Mouse (Mus musculus) kidney, embryonic 16.5 days (tissue): ENCODE measurements at regions not wholly inside any gene's neighbourhood (a gene's known extent, or its start where the extent isn't known, plus 50 kb on each side); places are given as distances from the start of the nearest gene placed in this dataset.

Source experiments
- ATAC-seq: fragments of 200-750 bp; cut with Nextera tagmentation; 2 replicates; pipeline ENCODE4 v1.8.0; 2017; ENCODE audit warnings: moderate TSS enrichment; ENCODE audit not compliant: low FRiP score, low TSS enrichment
- H3K27ac ChIP-seq: fragments of 300-500 bp; sonication (generic); 2 replicates; pipeline ENCODE4 v1.5.1; 2014; ENCODE audit warnings: low read length
- H3K27me3 ChIP-seq: fragments of 300-500 bp; sonication (generic); 2 replicates; pipeline ENCODE4 v1.6.1; 2014; ENCODE audit warnings: low read length, control low read depth, mixed read lengths; ENCODE audit not compliant: insufficient read depth
- H3K36me3 ChIP-seq: fragments of 300-500 bp; sonication (generic); 2 replicates; pipeline ENCODE4 v1.6.1; 2014; ENCODE audit warnings: low read length, control low read depth, mixed read lengths; ENCODE audit not compliant: insufficient read depth
- H3K4me1 ChIP-seq: fragments of 300-500 bp; sonication (generic); 2 replicates; pipeline ENCODE4 v1.6.1; 2014; ENCODE audit warnings: low read length, control low read depth, mixed read lengths; ENCODE audit not compliant: insufficient read depth
- H3K4me2 ChIP-seq: fragments of 300-500 bp; sonication (generic); replicated peaks from 2 replicates; pipeline ENCODE4 v1.6.1; 2014; ENCODE audit warnings: low read depth, low read length
- H3K4me3 ChIP-seq: fragments of 300-500 bp; sonication (generic); 2 replicates; pipeline ENCODE4 v1.5.1; 2014; ENCODE audit warnings: mild to moderate bottlenecking, low read length
- H3K9ac ChIP-seq: fragments of 300-500 bp; sonication (generic); replicated peaks from 2 replicates; pipeline ENCODE4 v1.6.1; 2014; ENCODE audit warnings: low read length
- H3K9me3 ChIP-seq: fragments of 300-500 bp; sonication (generic); 2 replicates; pipeline ENCODE4 v1.6.1; 2016; ENCODE audit warnings: low read length, control low read depth
- WGBS: fragments of 180-500 bp; shearing (Covaris S2); extraction: QIAGEN DNeasy Blood & Tissue Kit; methylation state at CpG from one replicate; pipeline ENCODE4 v1.1.7; 2014; 5-methylcytosine and 5-hydroxymethylcytosine counted together

- H3K4me1 ChIP-seq, result no peaks in the 10 kb centered on the region
- peaks cover 5% of the 10 kb centered on the region; the same call in 1 of the 2 replicates for H3K9me3 ChIP-seq
- H3K27ac ChIP-seq, result no peak overlapping the region
- no peak for ATAC-seq
- no peaks in the 10 kb centered on the region for H3K27me3 ChIP-seq
- 91% methylated on average over 5 of the region's 5 CpGs for WGBS
- H3K36me3 ChIP-seq, result no peaks in the 10 kb centered on the region
- H3K4me3 ChIP-seq, result no peak overlapping the region
- H3K9ac ChIP-seq, result no peak overlapping the region
- H3K4me2 ChIP-seq, result no peak overlapping the region
These were observed 141.8 kb downstream of the Diras2 start for GRCm38 (mm10) chr13:52389271-52389670.

- no peaks in the 10 kb centered on the region for H3K4me1 ChIP-seq
- no peak overlapping the region for H3K4me3 ChIP-seq
- H3K27me3 ChIP-seq, result no peaks in the 10 kb centered on the region
- 83% methylated on average over 8 of the region's 8 CpGs for WGBS
- H3K4me2 ChIP-seq, result no peak overlapping the region
- no peaks in the 10 kb centered on the region for H3K36me3 ChIP-seq
- H3K27ac ChIP-seq, result no peak overlapping the region
- H3K9me3 ChIP-seq, result no peaks in the 10 kb centered on the region
- no peak overlapping the region for H3K9ac ChIP-seq
- ATAC-seq, result no peak
These were observed 135.3 kb downstream of the Diras2 start for GRCm38 (mm10) chr13:52395786-52396185.

GRCm38 (mm10) chr13:52398344-52398743, 132.7 kb downstream of the Diras2 start:
- no peak overlapping the region for H3K9ac ChIP-seq
- no peak overlapping the region for H3K4me2 ChIP-seq
- WGBS, result 80% methylated on average over 6 of the region's 6 CpGs
- H3K4me3 ChIP-seq, result no peak overlapping the region
- ATAC-seq, result no peak
- H3K9me3 ChIP-seq, result no peaks in the 10 kb centered on the region
- no peaks in the 10 kb centered on the region for H3K4me1 ChIP-seq
- H3K36me3 ChIP-seq, result no peaks in the 10 kb centered on the region
- no peak overlapping the region for H3K27ac ChIP-seq
- H3K27me3 ChIP-seq, result no peaks in the 10 kb centered on the region

- Histone ChIP-seq H3K9ac (no peak overlapping the region), H3K27ac (no peak overlapping the region), H3K9me3 (no peaks in the 10 kb centered on the region), H3K4me3 (no peak overlapping the region), H3K4me2 (no peak overlapping the region), H3K4me1 (no peaks in the 10 kb centered on the region), H3K36me3 (no peaks in the 10 kb centered on the region), H3K27me3 (no peaks in the 10 kb centered on the region)
- no peak for ATAC-seq
- 85% methylated on average over 2 of the region's 2 CpGs for WGBS
These were observed 131.9 kb downstream of the Diras2 start for GRCm38 (mm10) chr13:52399143-52399542.

- ATAC-seq, result no peak
- H3K36me3 ChIP-seq, result no peaks in the 10 kb centered on the region
- H3K9me3 ChIP-seq, result no peaks in the 10 kb centered on the region
- WGBS, result 90% methylated on average over 3 of the region's 3 CpGs
- H3K27ac ChIP-seq, result no peak overlapping the region
- no peaks in the 10 kb centered on the region for H3K27me3 ChIP-seq
- H3K4me2 ChIP-seq, result no peak overlapping the region
- H3K9ac ChIP-seq, result no peak overlapping the region
- no peak overlapping the region for H3K4me3 ChIP-seq
- no peaks in the 10 kb centered on the region for H3K4me1 ChIP-seq
These were observed 127.3 kb downstream of the Diras2 start for GRCm38 (mm10) chr13:52403805-52404204.

- no peak overlapping the region for H3K4me3 ChIP-seq
- no peak for ATAC-seq
- 51% methylated on average over 1 of the region's 1 CpGs for WGBS
- no peaks in the 10 kb centered on the region for H3K4me1 ChIP-seq
- H3K36me3 ChIP-seq, result no peaks in the 10 kb centered on the region
- no peak overlapping the region for H3K9ac ChIP-seq
- no peaks in the 10 kb centered on the region for H3K27me3 ChIP-seq
- no peak overlapping the region for H3K4me2 ChIP-seq
- H3K9me3 ChIP-seq, result peaks cover 13% of the 10 kb centered on the region
- no peak overlapping the region for H3K27ac ChIP-seq
These were observed 114.8 kb downstream of the Diras2 start for GRCm38 (mm10) chr13:52416301-52416700.

- no peaks in the 10 kb centered on the region for H3K27me3 ChIP-seq
- no peaks in the 10 kb centered on the region for H3K36me3 ChIP-seq
- H3K4me1 ChIP-seq, result 0 out of 2 replicates have a peak, but pooled peaks cover 3% of the 10 kb centered on the region
- H3K9ac ChIP-seq, result no peak overlapping the region
- H3K4me2 ChIP-seq, result no peak overlapping the region
- H3K9me3 ChIP-seq, result no peaks in the 10 kb centered on the region
- WGBS, result 86% methylated on average over 3 of the region's 3 CpGs
- H3K27ac ChIP-seq, result no peak overlapping the region
- ATAC-seq, result no peak
- no peak overlapping the region for H3K4me3 ChIP-seq
These were observed 108.6 kb downstream of the Diras2 start for GRCm38 (mm10) chr13:52422456-52422855.

GRCm38 (mm10) chr13:52428527-52428926, 102.6 kb downstream of the Diras2 start:
- Histone ChIP-seq H3K27ac (no peak overlapping the region), H3K27me3 (no peaks in the 10 kb centered on the region), H3K4me2 (no peak overlapping the region), H3K9me3 (no peaks in the 10 kb centered on the region), H3K36me3 (no peaks in the 10 kb centered on the region), H3K9ac (no peak overlapping the region), H3K4me1 (0 out of 2 replicates have a peak, but pooled peaks cover 3% of the 10 kb centered on the region), H3K4me3 (no peak overlapping the region)
- no peak for ATAC-seq
- WGBS, result 88% methylated on average over 5 of the region's 5 CpGs

- no peaks in the 10 kb centered on the region for H3K4me1 ChIP-seq
- H3K9me3 ChIP-seq, result no peaks in the 10 kb centered on the region
- no peak for ATAC-seq
- H3K4me3 ChIP-seq, result no peak overlapping the region
- H3K4me2 ChIP-seq, result no peak overlapping the region
- no peaks in the 10 kb centered on the region for H3K27me3 ChIP-seq
- H3K36me3 ChIP-seq, result no peaks in the 10 kb centered on the region
- no peak overlapping the region for H3K9ac ChIP-seq
- no peak overlapping the region for H3K27ac ChIP-seq
- WGBS, result 80% methylated on average over 8 of the region's 8 CpGs
These were observed 94.3 kb downstream of the Diras2 start for GRCm38 (mm10) chr13:52436756-52437155.

GRCm38 (mm10) chr13:52445513-52445912, 85.6 kb downstream of the Diras2 start:
- 84% methylated on average over 10 of the region's 10 CpGs for WGBS
- no peak for ATAC-seq
- Histone ChIP-seq H3K4me3 (no peak overlapping the region), H3K27ac (no peak overlapping the region), H3K36me3 (no peaks in the 10 kb centered on the region), H3K4me1 (no peaks in the 10 kb centered on the region; the same call in 1 of the 2 replicates), H3K9ac (no peak overlapping the region), H3K27me3 (no peaks in the 10 kb centered on the region), H3K9me3 (no peaks in the 10 kb centered on the region), H3K4me2 (no peak overlapping the region)
